Mouse (Mus musculus): ENCODE data around the gene Alcam. TPM values are rescaled to one million over a fixed set of nuclear protein-coding genes. Genes with fewer than 3 reads are reported as not detected.

The Alcam gene
- polyA plus RNA-seq (2016; fragmentation: Nextera tagmentation; extraction: Ambion mirVana) = 16.5 and 17.9 TPM in 2 replicates

DNA sequence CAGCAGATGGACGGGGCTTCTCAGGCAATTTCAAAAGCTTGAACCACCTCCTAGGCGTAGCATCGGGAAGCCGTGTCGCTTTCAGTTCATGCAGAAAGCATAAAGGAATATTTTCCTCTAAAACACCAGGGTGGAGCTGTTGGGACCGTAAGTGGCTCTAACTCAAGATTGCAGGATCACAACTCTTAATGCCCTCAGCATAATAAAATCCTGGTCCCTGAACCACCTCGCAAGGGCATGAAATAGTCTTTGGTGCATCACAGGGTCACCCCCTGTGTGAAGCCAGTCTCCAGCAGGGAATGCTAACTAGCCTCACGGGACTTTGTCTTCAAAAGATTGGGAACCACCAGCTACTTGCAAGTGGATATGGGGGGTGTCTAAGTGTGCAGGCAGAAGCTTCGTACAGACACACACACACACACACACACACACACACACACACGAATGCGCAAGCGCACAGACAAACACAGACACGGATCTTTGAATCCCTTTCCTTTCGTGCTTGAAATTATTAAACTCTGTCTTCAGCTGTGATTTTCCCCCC, at the start of gene Alcam:
Alcam (minus strand) TSS at position 104 of the 544 bp plus-strand sequence.
- Histone ChIP-seq H3K27ac (no peak within 1 kb of the TSS), H3K4me3 (replicated peaks) (peak within 1 kb of the TSS; percentile 59), H3K36me3 (no peaks in the 10 kb centered on the region), H3K9me3 (no peaks in the 10 kb centered on the region), H3K4me2 (peak within 1 kb of the TSS; percentile 74), H3K9ac (replicated peaks) (peak within 1 kb of the TSS; percentile 19; the same call in 1 of the 2 replicates), H3K27me3 (peaks cover 13% of the 10 kb centered on the region), H3K4me1 (replicated peaks) (peaks cover 10% of the 10 kb centered on the region)
- ATAC-seq (ENCODE audit: insufficient number of reproducible peaks, insufficient read depth, low FRiP score, low TSS enrichment, low read depth) = no peak
- WGBS = under 1% methylated on average over 14 of the region's 14 CpGs

DNA sequence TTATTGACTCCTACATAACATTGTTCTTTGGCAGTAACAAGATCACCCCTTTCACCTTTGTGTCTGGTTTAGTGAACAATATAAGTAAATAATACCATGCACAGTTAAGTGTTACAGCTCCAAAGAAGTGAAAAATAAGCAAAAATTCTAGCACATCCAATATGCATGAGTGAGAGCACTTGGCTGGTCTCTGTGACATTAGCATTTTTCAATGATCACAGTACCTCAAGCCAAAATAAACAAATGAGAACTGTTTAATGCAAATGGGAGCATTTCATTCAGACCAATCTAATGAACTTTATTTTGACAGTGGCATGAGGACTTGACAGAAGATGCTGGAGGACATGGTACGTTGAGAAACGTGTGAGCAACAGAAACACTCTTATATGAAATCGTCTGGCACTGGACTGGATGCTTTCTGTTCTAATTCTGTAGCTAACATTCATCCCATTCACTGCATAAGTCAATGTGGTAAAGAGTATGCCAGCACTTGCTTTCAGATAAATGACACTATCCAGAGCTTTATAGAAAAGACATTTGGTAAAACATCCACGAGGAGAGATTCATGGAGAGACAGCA, 45.0 kb upstream of the Alcam start:
- Histone ChIP-seq H3K9me3 (no peaks in the 10 kb centered on the region), H3K27me3 (no peaks in the 10 kb centered on the region), H3K9ac (replicated peaks) (no peak overlapping the region), H3K27ac (no peak overlapping the region), H3K4me1 (replicated peaks) (no peaks in the 10 kb centered on the region), H3K4me3 (replicated peaks) (no peak overlapping the region), H3K4me2 (no peak overlapping the region), H3K36me3 (no peaks in the 10 kb centered on the region)
- ATAC-seq (ENCODE audit: insufficient number of reproducible peaks, insufficient read depth, low FRiP score, low TSS enrichment, low read depth) = no peak
- 86% methylated on average over 4 of the region's 4 CpGs for WGBS

DNA sequence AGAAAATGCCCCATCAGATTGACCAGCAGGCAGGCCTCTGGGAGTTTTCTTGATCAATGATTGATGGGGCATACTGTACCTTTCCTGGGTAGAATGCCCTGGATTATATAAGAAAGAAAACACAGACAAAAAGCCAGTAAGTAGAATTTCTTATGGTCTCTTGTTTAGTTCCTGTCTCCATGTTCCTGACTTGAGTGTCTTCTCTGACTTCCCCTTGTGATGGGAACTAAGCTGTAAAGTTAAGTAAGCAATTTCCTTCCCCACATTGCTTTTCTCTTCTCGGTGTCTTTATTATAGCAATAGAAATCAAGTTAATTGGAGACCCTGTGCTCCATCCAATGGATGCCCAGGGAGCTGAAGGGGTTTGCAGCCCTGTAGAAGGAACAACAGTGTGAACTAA, 36.7 kb upstream of the Alcam start:
- Histone ChIP-seq H3K27me3 (no peaks in the 10 kb centered on the region), H3K9me3 (no peaks in the 10 kb centered on the region), H3K4me1 (replicated peaks) (no peaks in the 10 kb centered on the region), H3K27ac (no peak overlapping the region), H3K4me3 (replicated peaks) (no peak overlapping the region), H3K4me2 (no peak overlapping the region), H3K36me3 (no peaks in the 10 kb centered on the region), H3K9ac (replicated peaks) (no peak overlapping the region)
- 52% methylated on average over 1 of the region's 1 CpGs for WGBS
- ATAC-seq (ENCODE audit: insufficient number of reproducible peaks, insufficient read depth, low FRiP score, low TSS enrichment, low read depth) = no peak

DNA sequence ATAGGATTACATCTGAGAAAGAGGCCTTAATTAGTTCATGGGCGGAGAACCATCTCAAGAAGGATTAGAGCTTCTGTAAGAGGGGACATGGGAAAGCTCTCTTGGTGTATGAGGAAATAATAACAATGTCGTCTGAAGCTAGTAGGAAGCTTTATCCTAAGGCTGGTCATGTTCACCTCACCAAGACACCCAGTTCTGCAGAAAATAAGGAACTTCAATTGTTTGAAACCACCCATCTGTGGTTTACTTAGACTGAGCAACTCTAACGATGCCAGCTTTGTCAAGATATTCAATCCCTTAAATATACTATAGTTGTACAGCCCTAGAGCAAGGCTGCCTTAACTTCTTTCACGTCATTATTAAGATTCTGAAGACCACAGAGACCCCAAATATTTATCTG, 20.4 kb upstream of the Alcam start:
- H3K27me3 ChIP-seq = no peaks in the 10 kb centered on the region
- H3K9me3 ChIP-seq = no peaks in the 10 kb centered on the region
- no peaks in the 10 kb centered on the region for H3K4me1 ChIP-seq (replicated peaks)
- H3K4me2 ChIP-seq = no peak overlapping the region
- H3K27ac ChIP-seq = no peak overlapping the region
- no peak overlapping the region for H3K9ac ChIP-seq (replicated peaks)
- no peak for ATAC-seq (ENCODE audit: insufficient number of reproducible peaks, insufficient read depth, low FRiP score, low TSS enrichment, low read depth)
- 72% methylated on average over 4 of the region's 4 CpGs for WGBS
- no peaks in the 10 kb centered on the region for H3K36me3 ChIP-seq
- no peak overlapping the region for H3K4me3 ChIP-seq (replicated peaks)

DNA sequence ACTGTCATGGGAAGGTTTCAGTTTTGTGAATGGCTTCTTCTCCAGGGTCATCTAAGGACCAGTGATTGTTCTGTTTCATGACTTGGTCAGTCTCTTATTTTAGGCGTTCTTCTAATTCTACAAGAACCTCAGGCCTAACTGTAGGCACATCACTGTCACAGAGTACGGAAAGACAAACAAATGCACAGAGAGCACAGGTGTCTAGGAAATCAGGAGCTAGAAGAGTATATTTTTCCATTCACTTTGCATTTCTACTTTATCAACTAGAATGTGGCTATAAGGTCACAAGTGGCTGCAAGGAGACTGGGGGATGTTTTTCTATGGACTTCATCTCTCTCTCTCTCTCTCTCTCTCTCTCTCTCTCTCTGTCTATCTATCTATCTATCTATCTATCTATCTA, 19.2 kb upstream of the Alcam start:
- Histone ChIP-seq H3K4me2 (no peak overlapping the region), H3K9ac (replicated peaks) (no peak overlapping the region), H3K36me3 (no peaks in the 10 kb centered on the region), H3K27me3 (no peaks in the 10 kb centered on the region), H3K9me3 (no peaks in the 10 kb centered on the region), H3K27ac (no peak overlapping the region), H3K4me1 (replicated peaks) (no peaks in the 10 kb centered on the region), H3K4me3 (replicated peaks) (no peak overlapping the region)
- ATAC-seq (ENCODE audit: insufficient number of reproducible peaks, insufficient read depth, low FRiP score, low TSS enrichment, low read depth) = no peak
- 94% methylated on average over 2 of the region's 2 CpGs for WGBS

DNA sequence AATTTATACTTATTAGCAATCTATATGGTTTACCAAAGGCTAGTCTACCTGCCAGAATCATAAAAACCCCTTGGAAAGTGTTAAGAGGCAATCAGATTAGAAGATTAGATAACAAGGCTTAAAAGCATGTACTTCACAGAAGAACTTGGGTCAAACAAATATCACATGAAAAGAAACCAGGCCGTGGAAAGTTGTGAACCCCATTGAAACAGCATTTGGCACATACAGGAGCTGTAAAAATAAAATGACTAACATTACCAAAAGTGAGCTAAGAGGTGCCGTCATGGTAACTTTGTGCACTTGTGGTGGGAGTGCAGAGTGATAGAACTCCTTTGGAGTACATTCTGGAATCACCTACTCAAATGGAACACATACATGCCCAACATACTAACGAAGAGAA, 18.8 kb upstream of the Alcam start:
- no peaks in the 10 kb centered on the region for H3K9me3 ChIP-seq
- WGBS = 87% methylated on average over 3 of the region's 3 CpGs
- no peaks in the 10 kb centered on the region for H3K4me1 ChIP-seq (replicated peaks)
- no peaks in the 10 kb centered on the region for H3K27me3 ChIP-seq
- H3K9ac ChIP-seq (replicated peaks) = no peak overlapping the region
- no peaks in the 10 kb centered on the region for H3K36me3 ChIP-seq
- no peak overlapping the region for H3K4me2 ChIP-seq
- no peak overlapping the region for H3K27ac ChIP-seq
- no peak for ATAC-seq (ENCODE audit: insufficient number of reproducible peaks, insufficient read depth, low FRiP score, low TSS enrichment, low read depth)
- H3K4me3 ChIP-seq (replicated peaks) = no peak overlapping the region

DNA sequence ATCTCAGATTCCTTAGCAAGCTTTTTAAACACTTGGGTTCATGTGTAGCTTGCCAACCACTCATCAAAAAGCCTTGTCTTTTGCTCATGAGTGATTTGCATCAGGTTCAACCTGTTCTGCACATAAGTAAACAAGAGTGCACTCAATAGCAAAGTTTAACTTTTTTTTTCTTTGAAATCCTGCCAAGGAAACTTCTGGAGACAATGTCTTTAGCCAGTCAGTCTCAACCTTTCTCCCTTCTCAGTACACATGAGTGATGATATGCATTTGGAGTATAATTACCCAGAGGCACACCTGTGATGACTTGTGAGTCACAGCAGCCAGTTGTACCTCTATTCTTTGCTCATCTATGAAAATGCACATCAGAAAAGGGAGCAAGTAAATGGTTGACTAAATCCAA, 18.2 kb upstream of the Alcam start:
- H3K9ac ChIP-seq (replicated peaks) = no peak overlapping the region
- H3K4me2 ChIP-seq = no peak overlapping the region
- H3K4me3 ChIP-seq (replicated peaks) = no peak overlapping the region
- H3K27ac ChIP-seq = no peak overlapping the region
- no peaks in the 10 kb centered on the region for H3K4me1 ChIP-seq (replicated peaks)
- no peak for ATAC-seq (ENCODE audit: insufficient number of reproducible peaks, insufficient read depth, low FRiP score, low TSS enrichment, low read depth)
- H3K27me3 ChIP-seq = no peaks in the 10 kb centered on the region
- H3K36me3 ChIP-seq = no peaks in the 10 kb centered on the region
- H3K9me3 ChIP-seq = no peaks in the 10 kb centered on the region

DNA sequence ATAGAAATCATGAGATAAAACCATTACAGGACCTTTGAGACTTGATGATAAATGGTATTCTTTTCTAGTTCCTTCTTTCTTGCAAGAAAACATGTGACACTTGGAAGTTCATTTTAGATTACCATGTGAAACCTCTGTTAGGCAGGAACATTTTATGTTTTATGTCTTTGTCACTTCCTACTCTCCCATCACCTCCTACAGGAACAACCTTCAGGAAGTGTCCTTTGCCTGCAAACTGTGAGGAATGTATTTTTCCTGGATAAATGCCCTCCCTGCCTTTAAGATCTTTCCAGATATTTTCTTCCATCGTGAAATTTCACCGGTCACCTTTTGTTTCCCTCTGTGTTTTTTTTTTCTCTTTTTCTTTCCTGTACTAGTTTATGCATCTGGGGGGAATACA, 17.0 kb upstream of the Alcam start:
- H3K36me3 ChIP-seq = no peaks in the 10 kb centered on the region
- no peak overlapping the region for H3K9ac ChIP-seq (replicated peaks)
- H3K4me3 ChIP-seq (replicated peaks) = no peak overlapping the region
- no peaks in the 10 kb centered on the region for H3K27me3 ChIP-seq
- ATAC-seq (ENCODE audit: insufficient number of reproducible peaks, insufficient read depth, low FRiP score, low TSS enrichment, low read depth) = no peak
- H3K27ac ChIP-seq = no peak overlapping the region
- no peak overlapping the region for H3K4me2 ChIP-seq
- 80% methylated on average over 2 of the region's 2 CpGs for WGBS
- no peaks in the 10 kb centered on the region for H3K4me1 ChIP-seq (replicated peaks)
- no peaks in the 10 kb centered on the region for H3K9me3 ChIP-seq

DNA sequence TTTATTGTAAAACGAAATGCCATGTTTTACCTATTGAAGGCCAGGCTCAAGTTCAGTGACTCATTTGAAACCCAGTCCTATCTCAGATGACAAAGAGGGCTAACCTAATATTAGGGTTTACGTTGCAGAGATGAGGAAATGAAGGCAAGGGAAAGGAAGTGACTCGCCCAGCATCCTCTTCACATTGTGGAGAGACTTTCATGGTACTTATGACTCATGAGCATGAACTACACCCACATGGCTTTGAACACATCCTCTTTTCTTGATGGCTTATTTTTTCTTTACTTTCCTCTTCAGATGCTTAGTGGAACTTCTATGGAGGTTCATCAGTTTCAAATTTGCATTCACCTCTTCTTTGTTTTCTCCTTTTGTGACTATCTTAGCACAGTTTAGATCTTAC, 16.4 kb upstream of the Alcam start:
- ATAC-seq (ENCODE audit: insufficient number of reproducible peaks, insufficient read depth, low FRiP score, low TSS enrichment, low read depth) = no peak
- Histone ChIP-seq H3K9ac (replicated peaks) (no peak overlapping the region), H3K4me1 (replicated peaks) (no peaks in the 10 kb centered on the region), H3K4me2 (no peak overlapping the region), H3K36me3 (no peaks in the 10 kb centered on the region), H3K4me3 (replicated peaks) (no peak overlapping the region), H3K27ac (no peak overlapping the region), H3K9me3 (no peaks in the 10 kb centered on the region), H3K27me3 (no peaks in the 10 kb centered on the region)
- WGBS = 82% methylated on average over 3 of the region's 3 CpGs

DNA sequence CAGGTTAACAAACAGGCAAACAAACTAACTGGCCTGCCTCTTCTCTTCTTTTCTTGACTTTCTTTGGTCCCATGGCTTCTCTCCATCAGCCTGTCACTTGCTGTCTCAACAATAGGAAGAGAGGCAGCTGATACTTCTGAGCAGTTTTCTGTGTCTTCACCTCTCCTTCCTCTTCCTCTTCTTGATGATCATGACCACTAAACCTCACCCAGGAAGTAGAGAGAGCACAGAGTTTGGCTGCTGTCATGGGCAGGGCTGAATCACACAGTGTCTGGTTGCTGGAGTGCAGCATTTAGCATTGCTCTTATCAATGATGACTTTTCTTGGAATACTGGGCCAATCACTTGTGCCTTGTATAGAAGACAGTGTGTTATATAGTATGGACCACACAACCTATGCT, 14.6 kb upstream of the Alcam start:
- Histone ChIP-seq H3K27ac (no peak overlapping the region), H3K9me3 (no peaks in the 10 kb centered on the region), H3K36me3 (no peaks in the 10 kb centered on the region), H3K9ac (replicated peaks) (no peak overlapping the region), H3K4me1 (replicated peaks) (no peaks in the 10 kb centered on the region), H3K4me2 (no peak overlapping the region), H3K27me3 (no peaks in the 10 kb centered on the region), H3K4me3 (replicated peaks) (no peak overlapping the region)
- ATAC-seq (ENCODE audit: insufficient number of reproducible peaks, insufficient read depth, low FRiP score, low TSS enrichment, low read depth) = no peak

DNA sequence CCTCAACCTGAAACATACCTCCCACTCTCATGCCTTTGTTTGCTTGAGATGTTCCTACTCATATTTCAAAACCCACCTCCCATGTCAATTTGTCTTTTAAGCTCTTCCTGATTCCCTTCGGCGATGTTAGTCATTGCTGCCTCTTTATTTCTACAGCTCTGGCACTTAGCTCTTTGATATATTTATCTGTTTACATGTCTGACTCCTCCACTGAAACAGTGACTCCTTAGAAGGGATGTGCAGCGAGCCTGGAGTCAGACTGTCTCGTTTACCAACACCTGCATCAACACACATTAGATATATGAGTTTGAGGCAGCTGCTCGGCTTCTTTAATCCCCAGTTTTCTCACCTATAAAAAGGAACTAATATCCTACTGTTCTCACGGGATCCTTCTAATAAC, 12.9 kb upstream of the Alcam start:
- Histone ChIP-seq H3K9ac (replicated peaks) (no peak overlapping the region), H3K36me3 (no peaks in the 10 kb centered on the region), H3K27me3 (no peaks in the 10 kb centered on the region), H3K27ac (no peak overlapping the region), H3K9me3 (no peaks in the 10 kb centered on the region), H3K4me2 (no peak overlapping the region), H3K4me1 (replicated peaks) (no peaks in the 10 kb centered on the region), H3K4me3 (replicated peaks) (no peak overlapping the region)
- ATAC-seq (ENCODE audit: insufficient number of reproducible peaks, insufficient read depth, low FRiP score, low TSS enrichment, low read depth) = no peak
- WGBS = 72% methylated on average over 6 of the region's 6 CpGs

DNA sequence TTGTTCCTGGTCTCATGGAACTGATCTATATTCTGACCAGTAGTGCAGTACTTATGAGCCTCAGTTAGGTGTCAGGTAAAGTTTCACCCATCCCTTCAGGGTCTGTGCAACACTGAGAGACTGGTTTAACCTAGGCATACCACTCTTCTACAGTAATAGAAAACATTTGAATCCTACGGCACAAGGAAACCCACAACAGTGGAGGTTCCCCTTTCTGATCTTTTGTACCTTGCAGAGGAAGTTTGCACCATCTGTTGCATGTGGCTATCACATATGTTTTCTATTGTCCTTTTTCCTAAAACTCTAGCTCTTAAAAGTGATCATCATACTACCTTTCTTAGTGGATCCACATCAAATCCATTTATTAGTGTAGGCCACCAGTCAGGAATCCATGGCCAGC, 10.7 kb upstream of the Alcam start:
- no peak for ATAC-seq (ENCODE audit: insufficient number of reproducible peaks, insufficient read depth, low FRiP score, low TSS enrichment, low read depth)
- Histone ChIP-seq H3K36me3 (no peaks in the 10 kb centered on the region), H3K4me3 (replicated peaks) (no peak overlapping the region), H3K27me3 (no peaks in the 10 kb centered on the region), H3K9ac (replicated peaks) (no peak overlapping the region), H3K27ac (no peak overlapping the region), H3K9me3 (no peaks in the 10 kb centered on the region), H3K4me2 (no peak overlapping the region), H3K4me1 (replicated peaks) (no peaks in the 10 kb centered on the region)
- 70% methylated on average over 1 of the region's 1 CpGs for WGBS
